Mouse (Mus musculus): Measurements from ENCODE around the gene Pde6d.

GRCm38 (mm10) chr1:86600117-86600516 is 17.7 kb upstream of the Pde6d start:
- TF ChIP-seq TAL1 (IDR thresholded peaks at IDR 0.05; ENCODE audit: low read length) (no peak), GATA1 (IDR thresholded peaks at IDR 0.05; ENCODE audit: low read length) (no peak)

Data from erythroblast, embryonic 14.5 days (primary cell).